Mouse (Mus musculus) gastrocnemius, adult 2 months (tissue): ENCODE data around the gene Rufy4. TPM values are rescaled to one million over a fixed set of nuclear protein-coding genes. Genes with fewer than 3 reads are reported as not detected.

Experiments used
- DNase-seq: peaks from one replicate; pipeline ENCODE4 v3.0.0; 2022
- H3K27ac ChIP-seq: fragments of 200-600 bp; 2 replicates; pipeline ENCODE4 v1.8.1; 2022; ENCODE audit warnings: mild to moderate bottlenecking
- H3K4me3 ChIP-seq: fragments of 200-600 bp; 2 replicates; pipeline ENCODE4 v1.8.1; 2022; ENCODE audit warnings: mild to moderate bottlenecking, moderate library complexity
- CTCF ChIP-seq: fragments of 200-600 bp; IDR thresholded peaks from 2 replicates; pipeline ENCODE4 v1.8.1; 2022; ENCODE audit warnings: antibody characterized with exemption, mild to moderate bottlenecking, moderate library complexity
- intact Hi-C: fragments of 180-260 bp; cut with DNase I; formaldehyde crosslinking; loops from one replicate; pipeline ENCODE4 v1.15.1; 2025
- long read RNA-seq, 2 experiments: library from polyadenylated mRNA; stranded (forward); transcript quantifications; one replicate each; pipeline ENCODE4 v2.0.0; 2021
- total RNA-seq, 2 experiments: library from RNA; stranded (reverse); gene quantifications; 2 replicates each; pipeline ENCODE4 v1.2.3; 2021

The Rufy4 gene
- under 1 TPM in 1 of 2 experiments, not detected in 1; 0.08 TPM for total RNA-seq
- long read RNA-seq, experiment 1: 0 reads
- long read RNA-seq, experiment 2, partial matches to known transcripts: 0 of 1 reads
- long read RNA-seq, experiment 2, other reads (novel, unspliced or antisense): 1 of 1 reads

- intact Hi-C loops: loop anchor here (1.0 to 2.0 kb wide), 3 partner anchors 40 to 224 kb away; no protein-coding TSS in a partner anchor
- DNase-seq: peak; percentile 71
- TF ChIP-seq CTCF: peak; percentile 81
- H3K4me3 ChIP-seq: peak within 1 kb of the TSS; percentile 70
- no peak within 1 kb of the TSS for H3K27ac ChIP-seq
Observed at GRCm38 (mm10) chr1:74124991-74125552, at the start of gene Rufy4. Gene Rufy4, plus strand, starts transcription at chr1:74125541.

GRCm38 (mm10) chr1:74076230-74076629 lies 49.1 kb upstream of the Rufy4 start:
- no peak for TF ChIP-seq CTCF
- Histone ChIP-seq H3K4me3 (no peak overlapping the region), H3K27ac (peak overlapping the region; percentile 49)
- DNase-seq: no peak
- intact Hi-C loops: no loop called here

GRCm38 (mm10) chr1:74077353-74077752 lies 48.0 kb upstream of the Rufy4 start:
- intact Hi-C loops: no loop called here
- peak; percentile 86 for TF ChIP-seq CTCF
- Histone ChIP-seq H3K4me3 (no peak overlapping the region), H3K27ac (peak overlapping the region; percentile 62)
- peak; percentile 86 for DNase-seq

GRCm38 (mm10) chr1:74081573-74081989 lies 43.8 kb upstream of the Rufy4 start:
- intact Hi-C loops: no loop called here
- no peak for DNase-seq
- no peak for TF ChIP-seq CTCF
- Histone ChIP-seq H3K4me3 (no peak overlapping the region), H3K27ac (peak overlapping the region; percentile 48)

GRCm38 (mm10) chr1:74082841-74083463 lies 42.4 kb upstream of the Rufy4 start:
- Histone ChIP-seq H3K4me3 (no peak overlapping the region), H3K27ac (peak overlapping the region; percentile 86)
- DNase-seq: peak; percentile 78
- intact Hi-C loops: loop anchor here (1.0 kb wide), 1 partner anchor 182 kb away; no protein-coding TSS in a partner anchor
- TF ChIP-seq CTCF: peak; percentile 98; the same call in 1 of the 2 replicates

GRCm38 (mm10) chr1:74084065-74084705 lies 41.2 kb upstream of the Rufy4 start:
- intact Hi-C loops: loop anchor here (2.0 kb wide), 1 partner anchor 41 kb away; the partner anchor contains the start of genes Rufy4 and Tns1
- peak overlapping the region; percentile 86 for H3K27ac ChIP-seq
- TF ChIP-seq CTCF: no peak
- DNase-seq: peak; percentile 83
- H3K4me3 ChIP-seq: peak overlapping the region; percentile 44

- H3K27ac ChIP-seq: peak overlapping the region; percentile 86
- no peak for TF ChIP-seq CTCF
- intact Hi-C loops: loop anchor here (2.0 kb wide), 1 partner anchor 40 kb away; the partner anchor contains the start of genes Rufy4 and Tns1
- DNase-seq: no peak
- H3K4me3 ChIP-seq: peak overlapping the region; percentile 44
Observed at GRCm38 (mm10) chr1:74084752-74085151, 40.6 kb upstream of the Rufy4 start.

- Histone ChIP-seq H3K27ac (peak overlapping the region; percentile 86), H3K4me3 (no peak overlapping the region)
- intact Hi-C loops: loop anchor here (2.0 kb wide), 1 partner anchor 39 kb away; the partner anchor contains the start of genes Rufy4 and Tns1
- TF ChIP-seq CTCF: no peak
- DNase-seq: no peak
Observed at GRCm38 (mm10) chr1:74085566-74085965, 39.8 kb upstream of the Rufy4 start.

- Histone ChIP-seq H3K27ac (peak overlapping the region; percentile 67; the same call in 1 of the 2 replicates), H3K4me3 (peak overlapping the region; percentile 69)
- peak; percentile 52 for DNase-seq
- intact Hi-C loops: no loop called here
- no peak for TF ChIP-seq CTCF
Observed at GRCm38 (mm10) chr1:74088569-74088968, 36.8 kb upstream of the Rufy4 start.

- Histone ChIP-seq H3K27ac (peak overlapping the region; percentile 67), H3K4me3 (peak overlapping the region; percentile 69)
- no peak for DNase-seq
- TF ChIP-seq CTCF: no peak
- intact Hi-C loops: no loop called here
Observed at GRCm38 (mm10) chr1:74090329-74090728, 35.0 kb upstream of the Rufy4 start.

- TF ChIP-seq CTCF: no peak
- peak; percentile 69 for DNase-seq
- intact Hi-C loops: no loop called here
- Histone ChIP-seq H3K27ac (peak overlapping the region; percentile 67), H3K4me3 (peak overlapping the region; percentile 69)
Observed at GRCm38 (mm10) chr1:74091138-74091537, 34.2 kb upstream of the Rufy4 start.

- DNase-seq: peak; percentile 47
- peak overlapping the region; percentile 69 for H3K4me3 ChIP-seq
- TF ChIP-seq CTCF: no peak
Observed at GRCm38 (mm10) chr1:74091611-74092224, 33.6 kb upstream of the Rufy4 start.

More at GRCm38 (mm10) chr1:74091611-74092224, 33.6 kb upstream of the Rufy4 start:
- intact Hi-C loops: no loop called here
- peak overlapping the region; percentile 67 for H3K27ac ChIP-seq
